Comparison of ENCODE assay signal across 27 mouse cellular contexts in genomic region chr11:78976731-78977510, GRCm38 (mm10). TPM values are rescaled to one million over a fixed set of nuclear protein-coding genes. Genes with fewer than 3 reads are reported as not detected.
A peak's percentile ranks its signal among the peaks of the same experiment; 100 is the strongest.
DNase-seq lines count a peak whose midpoint lies in the region; ATAC-seq and TF ChIP-seq lines count a peak whose summit lies in the region.
"Had no signal": no experiment of that assay in that cellular context is flagged by ENCODE, and none has a peak within 500 bp of the region (broad histone marks: within the 10 kb centered on the region; RNA-seq: fewer than 3 reads in every experiment).

No protein-coding gene starts in this region.

- 0 out of 2 replicates have a peak overlapping the region, but pooled peaks have one; percentile 19 for H3K27ac ChIP-seq in liver, postnatal 0 days (ENCODE audit: low read depth)
- H3K27ac ChIP-seq: embryonic facial prominence, embryonic 13.5 days; forebrain, embryonic 12.5 days; forebrain, embryonic 15.5 days; heart, adult 2 months; hindbrain, embryonic 10.5 days; hindbrain, embryonic 13.5 days; hindbrain, postnatal 0 days had no signal

- no peak overlapping the region for H3K9ac ChIP-seq in liver, postnatal 0 days (replicated peaks)
- H3K9ac ChIP-seq: embryonic facial prominence, embryonic 13.5 days; forebrain, embryonic 12.5 days; forebrain, embryonic 15.5 days; hindbrain, embryonic 13.5 days had no signal

- peaks cover 36% of the 10 kb centered on the region for H3K4me1 ChIP-seq in liver, postnatal 0 days (ENCODE audit: insufficient read depth)
- H3K4me1 ChIP-seq in E14TG2a.4 (replicated peaks; ENCODE audit: low read depth, low read length): peaks cover 56% of the 10 kb centered on the region
- H3K4me1 ChIP-seq: forebrain, embryonic 15.5 days had no signal

- no peaks in the 10 kb centered on the region for H3K9me3 ChIP-seq in liver, postnatal 0 days (ENCODE audit: low read length)
- no peaks in the 10 kb centered on the region for H3K9me3 ChIP-seq in E14TG2a.4 (ENCODE audit: low read length)
- H3K9me3 ChIP-seq: embryonic facial prominence, embryonic 13.5 days; forebrain, embryonic 12.5 days; forebrain, embryonic 15.5 days; hindbrain, embryonic 10.5 days; hindbrain, embryonic 13.5 days had no signal

- TF ChIP-seq EP300 in liver, postnatal 0 days (IDR thresholded peaks at IDR 0.05; ENCODE audit: low read depth): no peak

- no peak overlapping the region for H3K4me2 ChIP-seq in liver, postnatal 0 days (ENCODE audit: low read depth, low read length)
- H3K4me2 ChIP-seq: embryonic facial prominence, embryonic 13.5 days; forebrain, embryonic 12.5 days; forebrain, embryonic 15.5 days; heart, embryonic 11.5 days; hindbrain, embryonic 13.5 days had no signal

- peak; percentile 3 for DNase-seq in gastrocnemius, postnatal 25 days
- no peak for DNase-seq in gastrocnemius, adult 8-10 months (ENCODE audit: low spot score in 2 of 2)
- DNase-seq in liver, postnatal 0 days: no peak
- DNase-seq in liver: no peak
- no peak for DNase-seq in ovary, postnatal 14 days (ENCODE audit: low spot score)
- DNase-seq: adrenal gland, adult 2 months; adrenal gland, postnatal 14 days; cerebellum, adult 11 months; cerebellum, adult 2 months; cerebellum, adult 9-11 months; cerebellum, postnatal 25 days; gastrocnemius, postnatal 10 days; heart, postnatal 36 days had no signal

- no peaks in the 10 kb centered on the region for H3K27me3 ChIP-seq in liver, postnatal 0 days (ENCODE audit: insufficient read depth, low read length)
- H3K27me3 ChIP-seq in E14TG2a.4 (ENCODE audit: insufficient read depth, low read length): no peaks in the 10 kb centered on the region
- H3K27me3 ChIP-seq: embryonic facial prominence, embryonic 13.5 days; forebrain, embryonic 12.5 days; forebrain, embryonic 15.5 days; hindbrain, embryonic 13.5 days had no signal

- ATAC-seq in liver, postnatal 0 days: no peak
- ATAC-seq: forebrain, embryonic 15.5 days; hindbrain, postnatal 0 days; inflammation-experienced regulatory T-cells, adult 6 months; intestine, embryonic 16.5 days had no signal

- no peak for TF ChIP-seq CTCF in liver, postnatal 0 days (IDR thresholded peaks at IDR 0.05; ENCODE audit: low read depth)
- TF ChIP-seq CTCF in E14TG2a.4 (conservative IDR thresholded peaks at IDR 0.05; ENCODE audit: low read length): no peak

- H3K36me3 ChIP-seq in liver, postnatal 0 days (replicated peaks; ENCODE audit: insufficient read depth, low read length): peaks cover 66% of the 10 kb centered on the region
- no peaks in the 10 kb centered on the region for H3K36me3 ChIP-seq in E14TG2a.4 (ENCODE audit: insufficient read depth, low read length)
- H3K36me3 ChIP-seq: embryonic facial prominence, embryonic 13.5 days; forebrain, embryonic 12.5 days; forebrain, embryonic 15.5 days; hindbrain, embryonic 10.5 days; hindbrain, embryonic 13.5 days had no signal

- no peak overlapping the region for H3K4me3 ChIP-seq in liver, postnatal 0 days (ENCODE audit: low read depth, low read length)
- H3K4me3 ChIP-seq in E14TG2a.4 (replicated peaks; ENCODE audit: low read length): peak overlapping the region; percentile 46
- H3K4me3 ChIP-seq: embryonic facial prominence, embryonic 13.5 days; erythroblast, embryonic 14.5 days; forebrain, embryonic 12.5 days; forebrain, embryonic 15.5 days; heart, adult 2 months; hindbrain, embryonic 10.5 days; hindbrain, embryonic 13.5 days had no signal

- WGBS in liver, postnatal 0 days (ENCODE audit: insufficient replicate concordance): 90% methylated on average over 8 of the region's 8 CpGs

RNA-seq across cellular contexts. Expression of gene Lgals9, which starts 7.8 kb away (rescaled TPM):
- 1 to 10 TPM; 9.7 to 9.8 TPM for total RNA-seq in gastrocnemius, postnatal 25 days (2021)
- 1 to 10 TPM; 3.2 to 6.8 (median 5.2) TPM for total RNA-seq in gastrocnemius, adult 8-10 months (2022)
- 361 and 373 TPM in 2 replicates for polyA plus RNA-seq in liver, postnatal 0 days (2015; fragmentation: Nextera tagmentation; extraction: Ambion mirVana)

RNA-seq across cellular contexts. Expression of gene Nos2, which starts 56.3 kb away (rescaled TPM):
- total RNA-seq in gastrocnemius, postnatal 25 days (2021): 1 to 10 TPM in 1 of 2 experiments, under 1 TPM in 1; 0.82 to 1.7 TPM
- 1 to 10 TPM in 1 of 4 experiments, under 1 TPM in 3; 0.77 to 1.2 (median 0.87) TPM for total RNA-seq in gastrocnemius, adult 8-10 months (2022)
- not detected in 2 replicates for polyA plus RNA-seq in liver, postnatal 0 days (2015; fragmentation: Nextera tagmentation; extraction: Ambion mirVana)
- total RNA-seq: common myeloid progenitor, adult 5-6 weeks; MEL had no signal
- polyA plus RNA-seq: erythroblast, embryonic 14.5 days; inflammation-experienced regulatory T-cells, adult 6 months had no signal
